Mouse (Mus musculus) thymus, adult 2 months (tissue): ENCODE measurements around the gene Racgap1.
A peak's percentile ranks its signal among the peaks of the same experiment; 100 is the strongest.

Experiments
- CTCF ChIP-seq: fragments of 200-500 bp; IDR thresholded peaks from 2 replicates; pipeline ENCODE4 v1.5.1; 2012; ENCODE audit warnings: mild to moderate bottlenecking, control low read depth, low read length, moderate library complexity, borderline replicate concordance; ENCODE audit not compliant: control insufficient read depth, poor library complexity, insufficient read depth; ENCODE audit errors: extremely low read depth
- POLR2A ChIP-seq: fragments of 200-500 bp; IDR thresholded peaks from 2 replicates; pipeline ENCODE4 v1.6.1; 2012; ENCODE audit warnings: mild to moderate bottlenecking, low read length, control low read depth, moderate library complexity; ENCODE audit not compliant: control insufficient read depth, poor library complexity, insufficient read depth; ENCODE audit errors: extremely low read depth

- TF ChIP-seq CTCF (0 out of 2 replicates have a peak, but pooled peaks have one; percentile 12), POLR2A (no peak)
These were observed 12.6 kb upstream of the Racgap1 start for GRCm38 (mm10) chr15:99663964-99664599.
